Mouse (Mus musculus): Measurements from ENCODE around the gene Ralgps1.
A peak's percentile ranks its signal among the peaks of the same experiment; 100 is the strongest.

Gene Ralgps1

DNA sequence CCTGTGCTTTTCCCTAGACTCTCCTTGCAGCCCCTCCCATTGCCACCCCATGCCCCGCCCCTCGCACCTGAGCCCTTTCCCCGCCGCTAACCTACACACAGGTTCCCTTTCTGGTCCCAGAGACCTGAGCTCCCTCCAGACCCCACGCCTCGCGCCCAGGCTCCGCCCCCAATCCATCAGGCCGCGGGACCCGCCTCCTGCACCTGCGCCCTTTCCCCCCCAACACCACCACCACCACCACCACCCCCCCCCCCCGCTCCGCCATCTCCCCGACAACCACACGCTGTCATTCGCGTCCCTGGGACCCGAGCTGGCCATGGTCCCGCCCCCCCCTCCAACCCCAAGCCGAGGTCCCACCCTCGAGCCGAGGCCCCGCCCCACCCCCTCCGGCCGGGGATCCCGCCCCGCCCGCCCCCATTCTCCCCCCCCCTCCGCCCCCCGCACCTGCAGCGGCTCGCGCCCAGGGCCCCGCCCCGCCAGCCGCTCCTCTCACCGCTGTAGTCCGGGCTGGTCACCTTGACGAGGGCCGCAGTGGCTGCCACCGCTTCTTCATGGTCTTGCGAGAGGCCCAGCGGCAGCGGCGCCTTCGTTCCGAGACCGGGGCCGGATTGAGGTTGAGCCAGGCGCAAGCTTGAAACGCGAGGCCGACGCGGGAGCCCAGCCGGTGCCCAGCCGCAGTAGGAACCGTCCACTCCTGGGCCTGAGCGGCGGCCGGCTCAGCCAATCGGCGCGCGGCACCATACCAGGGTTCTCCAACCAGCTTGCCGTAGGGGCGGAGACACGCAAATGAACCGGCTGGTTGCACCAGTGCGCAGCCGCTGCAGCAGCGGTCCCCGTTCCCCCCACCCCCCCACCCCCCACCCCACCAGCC is at the start of gene Ralgps1:
TSS of gene Ralgps1 (minus strand) at position 710 of the 871 bp plus-strand sequence.
- peak; percentile 99 for DNase-seq

DNA sequence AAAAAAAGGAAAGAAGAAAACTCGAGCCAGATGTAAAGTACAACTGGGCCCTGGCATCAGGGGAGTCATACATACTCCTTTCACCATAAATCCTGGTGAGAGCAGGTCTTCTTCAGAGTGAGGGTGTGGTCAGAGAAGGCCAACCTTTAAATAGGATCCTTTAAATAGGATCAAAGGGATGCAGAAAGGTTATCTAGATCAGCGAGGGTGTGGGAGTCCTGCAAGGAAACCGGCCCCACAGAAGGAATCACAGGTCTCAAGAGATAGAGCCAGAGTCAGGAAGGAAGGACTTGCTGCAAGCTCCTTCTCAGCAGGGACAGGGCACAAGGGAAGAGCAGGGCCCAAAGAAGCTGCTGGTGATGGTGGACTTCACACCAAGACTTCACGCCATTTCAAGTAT is 46.2 kb upstream of the Ralgps1 start:
- no peak for DNase-seq

DNA sequence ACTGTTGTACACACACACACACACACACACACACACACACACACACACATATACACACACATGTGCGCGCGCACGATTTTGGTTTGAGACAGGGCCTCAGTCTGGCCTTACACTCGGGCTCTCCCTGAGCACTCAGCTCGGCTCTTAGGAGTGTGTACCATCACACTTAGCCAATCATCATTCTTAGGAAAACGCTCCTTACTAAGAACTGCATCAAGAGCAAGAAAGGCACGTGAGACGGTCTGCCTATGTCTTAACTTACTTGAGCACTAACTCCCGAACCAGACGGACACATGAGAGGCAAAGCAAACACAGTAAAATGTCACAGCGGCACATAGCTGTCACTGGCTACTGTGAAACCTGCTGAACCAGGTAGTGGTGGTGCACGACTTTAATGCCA is 42.7 kb upstream of the Ralgps1 start:
- no peak for DNase-seq

DNA sequence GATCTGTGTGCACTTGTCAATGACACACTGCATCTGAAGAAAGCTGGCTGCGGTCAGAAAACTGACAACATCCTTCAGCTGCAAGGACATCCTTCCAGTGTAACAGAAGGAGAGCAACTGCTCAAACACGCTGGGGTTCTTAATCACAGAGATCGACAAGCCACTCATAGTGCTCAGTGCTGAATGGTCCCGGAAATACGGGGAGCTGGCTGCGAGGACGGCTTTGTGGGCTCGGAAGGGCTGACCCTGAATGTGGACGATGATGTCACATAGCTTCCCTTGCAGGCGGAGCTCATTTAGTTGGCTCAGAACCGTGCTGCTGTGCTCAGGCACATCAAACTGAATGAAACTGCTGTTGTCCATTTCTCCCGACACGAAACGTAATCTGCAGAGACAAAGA is 40.8 kb upstream of the Ralgps1 start:
- no peak for DNase-seq

DNA sequence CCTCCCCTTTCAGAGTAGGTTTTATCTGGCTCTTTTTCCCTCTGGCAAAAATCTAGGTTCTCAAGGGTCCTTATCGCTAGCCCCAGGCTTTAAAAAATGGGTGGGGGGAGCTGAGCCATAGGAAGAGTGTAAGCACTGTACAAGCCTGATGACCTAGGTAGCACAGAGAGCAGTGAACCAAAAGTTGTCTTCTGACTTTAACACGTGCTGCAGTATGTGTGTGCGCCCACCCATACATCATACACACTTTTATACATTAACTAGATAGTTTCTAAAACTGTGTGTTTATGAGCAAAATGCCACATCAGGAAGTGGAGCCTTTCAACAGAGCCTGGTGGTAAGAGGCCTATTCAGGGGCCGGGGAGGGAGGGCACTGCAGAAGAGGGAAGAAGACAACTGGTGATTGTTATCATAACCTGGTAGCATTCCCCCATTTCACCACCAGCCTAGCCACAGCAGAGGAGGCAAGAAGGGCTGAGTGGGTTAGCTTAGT is 32.3 kb upstream of the Ralgps1 start:
- no peak for DNase-seq

DNA sequence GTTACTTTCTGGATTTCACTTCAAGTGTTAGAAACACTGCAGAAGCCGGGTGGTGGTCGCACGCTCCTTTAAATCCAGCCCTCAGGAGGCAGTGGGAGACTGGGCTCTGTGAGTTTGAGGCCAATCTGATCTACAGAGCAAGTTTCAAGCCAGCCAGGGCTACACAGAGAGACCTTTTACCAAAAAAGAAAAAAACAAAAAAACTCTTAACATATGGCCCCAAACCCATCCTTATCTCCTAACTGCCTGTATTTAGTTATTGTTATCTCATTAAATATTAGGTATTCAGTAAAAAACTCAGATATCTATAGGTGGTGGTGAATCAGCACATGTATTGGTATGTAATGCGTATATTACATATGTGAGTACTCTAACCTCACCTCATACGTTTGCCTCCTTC is 31.4 kb upstream of the Ralgps1 start:
- DNase-seq, result no peak

DNA sequence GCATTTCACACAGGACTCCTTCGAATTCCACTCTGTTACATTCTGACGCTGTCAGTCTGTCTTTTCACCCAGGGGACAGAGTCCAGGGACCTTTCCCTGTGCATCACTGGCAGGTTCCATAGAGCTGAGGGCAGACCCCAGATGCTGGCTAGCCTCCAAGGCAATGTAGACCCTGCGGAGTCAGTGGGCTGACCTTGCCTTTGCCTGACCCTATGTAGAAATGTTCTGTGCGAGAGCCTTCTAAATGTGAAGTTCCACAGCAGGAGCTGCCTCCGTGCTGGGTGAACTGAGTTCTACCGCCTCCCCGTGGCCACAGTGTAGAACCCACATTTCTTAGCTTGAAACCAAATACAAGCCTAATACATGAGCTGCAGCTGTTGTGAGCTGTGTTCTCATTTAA is 30.9 kb upstream of the Ralgps1 start:
- DNase-seq, result peak; percentile 81

DNA sequence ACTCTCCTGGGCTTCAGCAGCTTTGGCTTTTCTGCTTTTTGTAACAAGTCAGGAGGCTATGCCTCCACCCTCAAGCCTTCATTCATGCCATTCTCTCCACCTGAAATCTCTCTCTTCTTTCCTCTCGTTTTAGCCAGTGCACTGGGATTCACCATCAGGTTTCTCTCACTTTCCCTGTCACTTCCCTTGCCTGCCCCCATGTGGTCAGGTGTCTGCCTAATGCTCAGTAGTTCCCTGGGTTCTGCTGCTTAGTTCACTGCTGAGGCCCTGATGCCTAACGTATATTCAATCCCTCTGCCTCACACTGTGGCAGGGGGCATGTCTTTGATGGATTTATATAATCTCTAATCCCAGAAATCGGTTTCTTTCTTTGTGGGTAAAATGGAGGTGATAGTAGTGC is 29.9 kb upstream of the Ralgps1 start:
- DNase-seq, result peak; percentile 55

DNA sequence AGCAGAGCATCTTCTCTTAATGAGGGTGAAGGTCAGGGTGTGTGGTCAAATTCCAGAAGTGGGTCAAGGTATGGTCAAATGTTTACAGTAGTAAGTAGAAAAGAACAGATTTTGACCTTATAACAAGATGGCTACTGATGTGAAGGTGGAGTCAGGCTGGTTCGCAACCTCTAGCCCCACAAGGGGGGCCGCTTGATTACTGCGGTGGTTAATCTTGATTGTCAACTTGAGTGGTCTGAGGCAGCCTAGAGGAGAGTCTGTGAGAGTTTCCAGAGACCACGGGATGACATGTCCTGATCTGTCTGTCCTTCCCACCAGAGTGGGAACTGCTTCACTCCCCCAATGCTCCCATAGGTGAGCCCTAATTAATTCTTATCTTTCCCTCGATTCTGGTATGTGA is 29.3 kb upstream of the Ralgps1 start:
- DNase-seq, result no peak

DNA sequence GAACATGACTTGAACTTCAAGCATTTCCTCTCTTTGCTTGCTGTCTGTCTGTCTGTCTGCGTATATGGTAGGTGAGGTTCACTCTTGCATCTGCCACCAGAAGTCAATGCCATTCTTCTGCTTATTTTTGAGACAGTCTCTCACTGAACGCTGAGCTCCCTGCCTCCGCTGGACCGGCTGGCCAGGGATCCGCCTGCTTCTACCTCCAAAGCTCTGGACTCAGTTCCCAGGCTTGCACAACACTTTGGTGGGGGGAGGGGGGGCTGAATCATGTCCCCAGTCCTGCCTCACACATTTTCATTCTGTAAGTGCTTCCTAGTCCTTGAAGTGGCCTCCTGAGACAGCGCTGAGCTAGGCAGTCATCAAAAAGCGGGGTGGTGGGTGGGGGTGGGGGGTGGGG is 27.8 kb upstream of the Ralgps1 start:
- no peak for DNase-seq

DNA sequence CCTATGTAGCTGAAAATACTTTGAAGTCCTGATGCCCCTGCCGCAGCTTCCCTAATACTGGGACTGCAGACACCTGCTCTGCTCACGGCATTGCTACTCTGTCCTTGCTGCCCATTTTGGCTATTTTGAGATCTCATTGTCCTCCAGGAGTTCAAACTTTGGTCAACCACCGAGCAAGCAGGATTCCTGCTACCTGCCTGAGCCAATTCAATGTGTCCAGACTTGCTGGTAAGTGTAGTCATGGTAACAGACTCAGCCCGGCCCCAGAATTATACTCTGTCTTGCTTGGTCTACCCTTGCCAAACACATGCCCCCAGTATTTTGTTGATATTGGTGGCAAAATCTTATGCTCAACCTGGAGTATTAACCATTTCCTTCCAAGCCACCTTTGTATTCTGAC is 25.8 kb upstream of the Ralgps1 start:
- no peak for DNase-seq

DNA sequence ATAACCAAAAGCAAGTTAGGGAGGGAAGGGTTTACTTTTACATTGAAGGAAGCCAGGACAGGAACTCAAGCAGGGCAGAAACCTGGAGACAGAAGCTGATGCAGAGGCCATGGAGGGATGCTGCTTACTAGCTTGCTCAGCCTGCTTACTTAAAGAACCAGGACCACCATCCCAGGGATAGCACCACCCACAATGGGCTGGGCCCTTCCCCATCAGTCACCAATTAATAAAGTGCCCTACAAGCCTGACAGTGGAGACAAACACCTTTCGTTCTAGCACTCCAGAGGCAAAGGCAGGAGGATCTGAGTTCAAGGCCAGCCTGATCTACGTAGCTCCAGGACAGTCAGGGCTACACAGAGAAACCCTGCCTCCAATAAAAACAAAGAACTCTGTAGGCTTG is 23.8 kb upstream of the Ralgps1 start:
- DNase-seq, result no peak

DNA sequence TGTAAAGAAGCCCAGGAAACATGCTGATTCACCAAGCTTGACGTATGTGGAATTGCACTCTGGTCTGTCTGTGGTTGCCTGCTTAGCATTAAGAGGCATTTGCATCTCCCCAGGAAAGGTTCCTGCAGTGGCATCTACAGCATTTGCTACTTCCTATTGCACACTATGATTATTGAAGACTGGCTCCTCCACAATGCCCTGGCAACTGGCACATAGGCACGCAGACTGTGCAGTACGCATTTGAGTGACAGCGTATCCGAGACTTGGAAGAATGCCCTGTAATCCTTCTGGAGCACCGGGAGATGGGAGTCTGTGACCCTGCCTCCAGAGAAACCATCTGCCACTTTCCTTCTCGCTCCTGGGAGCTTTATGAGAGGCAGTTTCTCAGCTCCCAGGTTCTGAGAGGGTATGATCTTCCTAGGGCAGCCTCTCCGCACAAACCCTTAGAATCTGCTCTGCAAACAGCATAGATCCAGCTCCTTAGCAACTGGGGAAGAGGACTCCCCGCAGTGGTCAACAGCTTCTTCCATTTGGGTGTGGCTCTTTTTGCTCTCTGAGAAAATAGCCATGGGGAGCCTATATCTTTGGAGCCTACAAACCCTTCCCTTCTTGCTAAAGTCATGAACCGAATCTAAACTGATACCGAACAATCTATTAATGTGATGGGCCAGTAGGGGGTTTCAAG is 22.8 kb upstream of the Ralgps1 start:
- no peak for DNase-seq

DNA sequence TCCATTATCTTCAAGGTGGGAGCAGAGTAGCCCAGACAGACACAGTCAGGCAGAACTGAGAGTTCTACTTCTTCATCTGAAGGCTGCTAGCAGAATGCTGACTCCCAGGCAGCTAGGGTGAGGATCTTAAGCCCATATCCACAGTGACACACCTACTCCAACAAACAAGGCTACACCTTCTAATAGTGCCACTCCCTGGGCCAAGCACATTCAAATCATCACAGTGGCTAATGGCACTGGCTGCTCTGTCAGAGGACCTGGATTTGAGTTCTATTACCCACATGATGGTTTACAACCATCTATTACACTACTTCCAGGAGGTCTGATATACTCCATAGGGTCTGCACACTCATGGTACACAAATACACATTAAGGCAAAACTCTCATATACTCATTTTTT is 21.7 kb upstream of the Ralgps1 start:
- no peak for DNase-seq

DNA sequence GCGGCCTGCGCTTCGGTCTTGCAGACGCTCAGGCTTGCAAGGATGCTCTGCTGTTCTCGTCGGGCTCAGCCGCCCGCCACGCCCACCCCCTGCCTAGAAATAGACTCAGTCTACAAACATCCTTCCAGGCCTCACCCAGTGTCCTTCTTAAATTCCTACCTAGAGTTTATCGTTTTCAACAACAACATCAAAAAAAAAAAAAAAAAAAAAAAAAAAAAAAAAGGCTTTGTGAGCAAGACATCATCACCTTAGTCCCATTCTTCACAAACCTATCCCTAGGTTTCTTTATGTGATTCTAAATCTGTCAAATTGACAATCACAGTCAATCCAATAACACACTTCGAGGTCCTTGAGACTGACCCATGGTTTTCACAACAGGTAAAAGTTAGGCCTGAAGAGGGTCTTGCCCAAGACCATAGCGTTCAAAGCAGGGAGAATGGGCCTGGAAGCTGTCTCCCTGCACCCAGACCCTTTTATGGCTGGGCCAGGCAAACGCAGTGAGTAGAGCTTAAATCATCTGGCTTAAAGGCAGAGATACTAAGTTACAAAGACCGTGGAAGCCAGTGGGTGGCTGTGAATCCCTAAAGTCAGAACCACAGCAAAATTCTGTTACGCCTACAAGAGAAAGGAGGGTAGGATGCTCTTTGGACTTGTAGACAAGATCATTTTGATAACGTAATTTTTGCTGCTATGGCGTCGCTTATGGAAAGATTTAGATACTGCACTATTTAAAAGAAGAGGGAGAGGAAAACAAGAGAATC is 542 bp upstream of the Ralgps1 start:
- DNase-seq, result no peak

DNA sequence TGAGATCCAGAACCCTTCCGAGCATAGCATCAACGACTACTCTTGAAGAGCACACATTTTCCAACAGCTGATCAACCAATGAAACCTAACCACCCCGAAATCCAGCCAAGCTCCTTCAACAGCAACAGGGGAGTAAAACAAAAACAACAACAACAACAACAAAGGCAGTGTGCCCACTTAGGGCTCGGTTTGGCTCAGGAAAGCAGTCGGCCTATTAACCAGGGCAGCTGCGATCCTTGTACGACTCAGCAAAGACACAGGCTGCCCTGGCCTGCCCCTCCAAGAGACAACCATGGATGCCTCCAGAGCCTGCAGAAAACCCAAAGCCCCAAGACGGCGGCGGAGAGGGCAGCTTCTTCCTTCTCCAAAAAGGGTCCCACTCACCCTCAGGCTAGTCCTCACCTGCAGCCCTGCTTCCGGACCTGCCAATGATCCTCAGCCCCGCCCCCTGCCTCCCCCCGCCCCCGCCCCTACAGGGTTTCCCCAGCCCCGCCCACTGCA is 960 bp downstream of the Ralgps1 start:
- DNase-seq, result no peak

DNA sequence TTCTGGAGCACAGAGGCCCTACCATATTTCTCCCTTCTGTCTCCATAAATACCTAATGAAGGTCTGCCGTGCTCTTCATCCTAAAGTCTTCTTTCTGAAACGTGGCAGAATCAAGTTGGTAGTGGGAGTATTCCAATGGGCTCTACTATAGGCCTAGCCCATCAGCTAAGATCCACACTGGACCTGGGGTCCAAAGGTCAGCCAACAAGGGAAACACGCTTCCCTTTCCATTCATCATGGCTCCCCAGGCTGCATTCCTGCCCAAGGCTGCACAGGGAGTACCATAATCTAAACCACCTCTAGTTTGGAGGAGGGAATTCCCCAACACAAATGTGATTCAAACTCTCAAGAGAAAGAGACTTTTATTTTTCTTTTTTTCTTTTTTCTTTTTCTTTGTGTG is 1.8 kb downstream of the Ralgps1 start:
- no peak for DNase-seq

DNA sequence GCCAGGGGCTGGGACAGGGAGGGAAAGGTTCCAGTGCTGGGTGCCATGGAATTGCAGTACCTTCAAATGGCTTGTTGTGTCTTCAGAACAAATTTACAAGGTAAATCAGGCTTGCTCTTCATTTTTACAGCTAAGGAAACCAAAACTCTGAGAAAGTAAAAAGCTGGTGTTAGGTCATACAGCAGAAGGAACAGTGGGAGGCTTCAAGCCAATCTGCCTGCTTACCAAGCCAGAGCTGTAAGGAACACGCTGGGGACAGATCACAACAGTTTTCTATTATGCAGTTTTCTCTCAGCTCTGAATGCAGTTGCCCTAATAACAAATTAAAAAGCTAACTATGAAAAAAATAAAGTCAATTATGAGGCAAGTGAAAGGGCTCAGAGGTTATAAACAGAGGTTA is 2.8 kb downstream of the Ralgps1 start:
- no peak for DNase-seq

DNA sequence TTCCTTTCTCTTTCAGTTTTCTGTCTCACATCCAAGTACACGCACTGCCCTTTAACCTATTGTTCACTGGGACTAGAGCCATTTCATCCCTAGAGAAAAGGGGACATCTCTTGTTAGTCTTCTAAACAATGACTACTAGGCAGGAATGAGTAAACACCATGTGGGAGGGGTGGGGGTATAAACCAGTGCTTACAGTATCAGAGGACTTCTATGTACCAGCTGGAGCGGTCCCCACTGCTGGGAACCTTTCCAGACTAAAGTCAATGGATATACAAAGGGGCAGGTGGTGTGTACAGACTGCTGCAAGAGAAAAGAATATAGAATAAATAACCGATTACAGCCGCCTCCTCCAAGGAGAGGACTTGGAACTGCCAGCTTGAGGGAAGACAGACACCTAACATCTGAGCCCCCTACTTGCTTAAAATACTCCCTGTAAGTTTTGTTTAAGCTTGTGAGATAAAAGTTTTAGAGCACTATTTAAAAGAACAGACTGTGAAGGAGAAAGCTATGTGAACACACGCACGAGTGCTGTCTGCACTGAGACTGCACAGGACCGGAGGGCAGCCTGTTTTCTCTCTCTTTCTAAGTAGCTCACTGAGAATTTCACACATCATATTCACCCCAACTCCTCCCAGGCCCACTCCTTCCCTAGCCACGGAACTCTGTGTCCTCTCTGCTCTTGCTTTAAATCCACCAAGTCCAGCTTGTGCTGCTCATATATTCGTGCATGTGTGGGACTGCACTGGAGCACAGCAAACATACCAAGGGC is 5.4 kb downstream of the Ralgps1 start:
- DNase-seq, result no peak

DNA sequence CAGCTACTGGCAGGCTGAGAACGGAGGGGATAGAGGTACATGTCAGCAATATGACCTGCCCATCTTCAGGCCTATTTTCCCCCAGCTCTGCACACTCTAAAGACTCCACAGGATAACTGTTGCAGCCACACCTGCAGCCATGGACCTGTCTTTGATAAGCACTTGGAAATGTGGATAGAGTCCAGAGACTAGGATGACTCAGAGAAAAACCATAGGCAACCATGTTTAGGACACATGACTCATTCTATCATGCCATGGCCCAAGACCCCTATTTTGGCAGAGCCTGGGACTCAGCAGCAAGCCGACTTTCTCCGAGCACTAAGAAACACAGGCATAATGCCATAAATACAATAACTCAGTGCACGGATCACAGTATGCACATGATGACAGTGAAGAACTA is 6.6 kb downstream of the Ralgps1 start:
- no peak for DNase-seq

DNA sequence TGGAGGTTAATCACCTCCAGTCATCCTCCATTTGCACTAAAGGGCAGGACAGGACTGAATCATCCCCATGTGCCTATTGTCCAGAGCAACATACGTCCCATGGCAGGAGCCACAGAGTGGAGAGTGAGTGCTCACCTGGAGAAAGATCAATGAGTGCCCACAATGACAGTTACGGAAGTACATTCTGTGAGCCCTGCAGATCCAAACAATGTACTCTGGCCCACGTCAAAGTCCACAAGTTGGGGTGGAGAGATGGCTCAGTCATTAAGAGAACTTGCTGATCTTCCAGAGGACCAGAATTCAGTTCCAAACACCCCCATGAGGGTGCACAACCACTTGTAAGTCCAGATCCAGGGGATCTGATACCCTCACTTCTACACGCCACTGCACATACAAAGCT is 7.4 kb downstream of the Ralgps1 start:
- DNase-seq, result no peak

DNA sequence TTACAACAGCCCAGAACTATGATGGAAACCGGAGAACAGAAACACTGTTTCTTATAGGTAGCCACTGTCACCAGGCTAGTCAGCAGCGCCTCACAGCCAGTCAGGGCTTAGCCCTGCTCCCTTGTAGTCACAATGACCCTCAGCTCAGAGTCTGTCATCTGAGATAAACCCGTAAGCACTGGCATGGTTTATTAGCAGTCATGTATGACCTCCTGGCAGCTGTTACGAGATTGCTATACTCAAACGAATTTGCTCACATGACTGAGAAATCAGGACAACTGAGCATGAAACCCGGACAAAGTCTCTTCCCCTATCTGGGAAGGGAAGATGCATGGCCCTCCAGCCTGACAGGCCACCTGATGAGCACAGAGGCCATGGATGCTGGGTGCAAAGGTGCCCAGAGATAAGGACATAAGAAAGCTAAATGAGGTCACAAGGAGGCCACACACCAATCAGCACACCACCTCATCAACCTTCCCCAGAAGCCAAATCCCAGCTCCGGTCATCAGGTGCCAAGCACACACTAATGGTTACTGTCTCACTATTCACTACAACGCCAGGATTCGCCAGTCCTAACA is 10.1 kb downstream of the Ralgps1 start:
- no peak for DNase-seq
